Mouse (Mus musculus) liver, embryonic 13.5 days (tissue): ENCODE measurements around the gene Wdr93. TPM values are rescaled to one million over a fixed set of nuclear protein-coding genes. Genes with fewer than 3 reads are reported as not detected.
A peak's percentile ranks its signal among the peaks of the same experiment; 100 is the strongest.
"Not testable (repeated sequence)": the region's sequence is repeated elsewhere in the genome, so short reads cannot be mapped to it uniquely, and the experiment has no call there.

ENCODE experiments used
- ATAC-seq: fragments of 200-750 bp; cut with Nextera tagmentation; 2 replicates; pipeline ENCODE4 v1.8.0; 2017; ENCODE audit warnings: low read depth, mild to moderate bottlenecking, moderate number of reproducible peaks, moderate library complexity
- DNase-seq: peaks from one replicate; pipeline ENCODE4 v3.0.0; 2022
- H3K27ac ChIP-seq: fragments of 300-500 bp; sonication (generic); 2 replicates; pipeline ENCODE4 v1.5.1; 2015; ENCODE audit warnings: moderate library complexity, mild to moderate bottlenecking, inconsistent platforms
- H3K27me3 ChIP-seq: fragments of 300-500 bp; sonication (generic); 2 replicates; pipeline ENCODE4 v1.6.1; 2015; ENCODE audit warnings: mild to moderate bottlenecking, inconsistent platforms
- H3K36me3 ChIP-seq: fragments of 300-500 bp; sonication (generic); 2 replicates; pipeline ENCODE4 v1.6.1; 2015; ENCODE audit warnings: mild to moderate bottlenecking, inconsistent platforms
- H3K4me1 ChIP-seq: fragments of 300-500 bp; sonication (generic); replicated peaks from 2 replicates; pipeline ENCODE4 v1.6.1; 2015; ENCODE audit warnings: inconsistent platforms
- H3K4me2 ChIP-seq: fragments of 300-500 bp; sonication (generic); 2 replicates; pipeline ENCODE4 v1.6.1; 2015; ENCODE audit warnings: inconsistent platforms, mild to moderate bottlenecking, moderate library complexity
- H3K4me3 ChIP-seq: fragments of 300-500 bp; sonication (generic); replicated peaks from 2 replicates; pipeline ENCODE4 v1.5.1; 2015; ENCODE audit warnings: mild to moderate bottlenecking, inconsistent platforms
- H3K9ac ChIP-seq: fragments of 300-500 bp; sonication (generic); 2 replicates; pipeline ENCODE4 v1.6.1; 2015; ENCODE audit warnings: mild to moderate bottlenecking, inconsistent platforms
- H3K9me3 ChIP-seq: fragments of 300-500 bp; sonication (generic); replicated peaks from 2 replicates; pipeline ENCODE4 v1.6.1; 2016; ENCODE audit warnings: inconsistent platforms
- WGBS: fragments of 180-500 bp; shearing (Covaris S2); methylation state at CpG from one replicate; pipeline ENCODE4 v1.1.7; 2015; ENCODE audit not compliant: insufficient replicate concordance; 5-methylcytosine and 5-hydroxymethylcytosine counted together
- polyA plus RNA-seq: library from polyadenylated mRNA; unstranded; fragments of >200 nt; fragmentation: Nextera tagmentation; extraction: Ambion mirVana; gene quantifications from 2 replicates; pipeline ENCODE4 v1.2.1, GENCODE M21; 2015

Wdr93 gene
- polyA plus RNA-seq, 1 experiment from 2014 or later: 0.08 TPM

DNA sequence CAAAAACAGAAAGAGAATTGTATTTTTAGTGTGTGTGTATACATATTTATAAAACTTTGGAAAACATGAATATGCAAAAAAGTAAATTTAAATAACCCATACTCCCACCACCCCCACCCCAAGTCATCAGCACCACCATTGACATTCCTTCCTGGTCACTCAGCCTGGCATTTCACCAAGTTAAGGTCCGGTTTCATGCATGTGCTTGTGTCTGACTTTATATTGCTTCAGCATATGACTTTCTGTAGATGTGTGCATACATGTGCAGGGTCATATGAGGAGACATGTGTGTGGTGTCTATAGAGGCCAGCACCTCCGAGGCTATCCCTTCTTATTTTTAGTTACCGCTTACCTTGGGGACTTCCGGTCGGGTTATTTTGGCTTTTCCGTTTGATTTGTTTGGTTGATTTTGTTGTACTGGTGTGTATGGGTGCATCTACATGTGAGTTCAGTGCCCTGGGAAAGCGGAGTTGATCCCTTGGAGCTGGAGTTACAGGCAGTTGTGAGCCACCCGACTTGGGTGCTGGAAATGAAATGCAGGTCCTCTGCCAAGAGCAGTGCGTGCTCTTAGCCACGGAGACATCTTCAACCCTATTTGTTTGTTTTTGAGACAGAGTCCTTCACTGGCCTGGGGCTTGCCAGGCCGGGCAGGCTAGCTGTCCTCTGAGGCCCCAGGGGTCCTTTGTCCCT, 39.0 kb downstream of the Wdr93 start:
- WGBS: 72% methylated on average over 11 of the region's 11 CpGs
- no peaks in the 10 kb centered on the region for H3K36me3 ChIP-seq
- ATAC-seq: no peak
- H3K9me3 ChIP-seq: no peaks in the 10 kb centered on the region
- no peak overlapping the region for H3K4me2 ChIP-seq
- H3K27ac ChIP-seq: no peak overlapping the region
- no peak for DNase-seq
- H3K4me1 ChIP-seq: 0 out of 2 replicates have a peak, but pooled peaks cover 13% of the 10 kb centered on the region
- peaks cover 2% of the 10 kb centered on the region; the same call in 1 of the 2 replicates for H3K27me3 ChIP-seq
- H3K4me3 ChIP-seq: no peak overlapping the region
- no peak overlapping the region for H3K9ac ChIP-seq

DNA sequence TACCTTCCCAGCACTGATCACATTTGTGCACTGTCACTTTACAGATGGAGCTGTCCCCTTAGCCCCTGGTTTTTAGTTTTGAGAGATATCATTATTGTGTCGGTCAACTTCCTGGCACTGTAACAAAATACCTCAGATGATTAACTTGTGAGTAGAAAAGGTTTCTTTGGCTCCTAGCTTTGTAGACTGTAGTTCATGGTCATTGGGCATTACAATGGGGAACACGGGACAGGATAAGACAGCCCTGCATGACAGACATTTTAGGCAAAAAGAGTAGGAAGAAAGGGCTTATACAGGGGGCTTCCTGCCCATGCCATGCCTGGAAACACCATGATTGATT, 39.5 kb downstream of the Wdr93 start:
- Histone ChIP-seq H3K4me1 (0 out of 2 replicates have a peak, but pooled peaks cover 13% of the 10 kb centered on the region), H3K4me2 (no peak overlapping the region), H3K9ac (no peak overlapping the region), H3K4me3 (no peak overlapping the region), H3K27ac (no peak overlapping the region), H3K9me3 (no peaks in the 10 kb centered on the region), H3K36me3 (no peaks in the 10 kb centered on the region), H3K27me3 (peaks cover 5% of the 10 kb centered on the region)
- 66% methylated on average over 2 of the region's 2 CpGs for WGBS
- no peak for ATAC-seq
- DNase-seq: no peak

DNA sequence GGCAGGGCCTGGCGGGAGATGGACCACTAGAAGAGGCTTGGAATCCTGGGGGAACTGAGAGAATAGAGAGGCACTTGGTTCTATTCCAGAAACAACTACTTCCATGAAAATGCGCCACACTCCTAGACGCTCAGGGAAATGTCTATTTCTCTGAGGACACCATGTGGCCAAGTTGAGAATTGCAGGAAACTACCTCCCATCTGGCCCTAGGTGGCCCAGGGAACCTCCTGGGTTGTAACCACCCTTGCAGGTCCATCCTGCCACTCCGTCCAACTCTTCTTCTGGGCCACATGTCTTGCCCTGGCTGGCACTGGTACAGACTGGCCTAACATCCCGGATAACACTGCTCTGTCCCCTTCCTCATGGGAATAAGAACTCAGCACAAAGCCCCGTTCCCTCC, 43.3 kb downstream of the Wdr93 start:
- Histone ChIP-seq H3K4me2 (no peak overlapping the region), H3K27me3 (peaks cover 29% of the 10 kb centered on the region), H3K9me3 (no peaks in the 10 kb centered on the region), H3K4me3 (no peak overlapping the region), H3K36me3 (no peaks in the 10 kb centered on the region), H3K27ac (no peak overlapping the region), H3K4me1 (0 out of 2 replicates have a peak, but pooled peaks cover 10% of the 10 kb centered on the region), H3K9ac (no peak overlapping the region)
- peak; percentile 23 for DNase-seq
- WGBS: 22% methylated on average over 6 of the region's 6 CpGs
- 0 out of 2 replicates have a peak, but pooled peaks have one; percentile 12 for ATAC-seq

DNA sequence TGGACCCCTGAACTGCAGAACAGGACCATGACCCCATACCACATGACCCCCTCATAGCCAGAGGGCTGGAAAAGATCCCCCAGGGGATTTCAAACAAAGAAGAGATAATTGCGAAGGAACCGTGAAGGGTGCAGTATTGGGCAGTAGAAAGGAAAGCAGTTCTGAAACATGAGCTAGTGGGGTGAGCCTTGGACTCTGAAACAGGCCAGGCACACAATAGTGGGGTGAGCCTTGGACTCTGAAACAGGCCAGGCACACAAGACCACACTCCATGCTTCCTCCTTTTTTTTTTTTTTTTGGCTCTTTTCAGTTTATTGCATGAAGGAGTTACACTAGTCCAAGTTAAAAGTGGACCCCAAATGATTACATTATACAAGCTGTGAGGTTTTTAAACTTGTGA, 46.8 kb downstream of the Wdr93 start:
- H3K36me3 ChIP-seq, H3K4me3 ChIP-seq, H3K4me2 ChIP-seq, H3K9ac ChIP-seq, DNase-seq, H3K9me3 ChIP-seq, H3K27ac ChIP-seq: not testable (repeated sequence)
- H3K4me1 ChIP-seq: peaks cover 12% of the 10 kb centered on the region
- peak; percentile 43; the same call in 1 of the 2 replicates for ATAC-seq
- 34% methylated on average over 2 of the region's 2 CpGs for WGBS
- H3K27me3 ChIP-seq: peaks cover 64% of the 10 kb centered on the region

DNA sequence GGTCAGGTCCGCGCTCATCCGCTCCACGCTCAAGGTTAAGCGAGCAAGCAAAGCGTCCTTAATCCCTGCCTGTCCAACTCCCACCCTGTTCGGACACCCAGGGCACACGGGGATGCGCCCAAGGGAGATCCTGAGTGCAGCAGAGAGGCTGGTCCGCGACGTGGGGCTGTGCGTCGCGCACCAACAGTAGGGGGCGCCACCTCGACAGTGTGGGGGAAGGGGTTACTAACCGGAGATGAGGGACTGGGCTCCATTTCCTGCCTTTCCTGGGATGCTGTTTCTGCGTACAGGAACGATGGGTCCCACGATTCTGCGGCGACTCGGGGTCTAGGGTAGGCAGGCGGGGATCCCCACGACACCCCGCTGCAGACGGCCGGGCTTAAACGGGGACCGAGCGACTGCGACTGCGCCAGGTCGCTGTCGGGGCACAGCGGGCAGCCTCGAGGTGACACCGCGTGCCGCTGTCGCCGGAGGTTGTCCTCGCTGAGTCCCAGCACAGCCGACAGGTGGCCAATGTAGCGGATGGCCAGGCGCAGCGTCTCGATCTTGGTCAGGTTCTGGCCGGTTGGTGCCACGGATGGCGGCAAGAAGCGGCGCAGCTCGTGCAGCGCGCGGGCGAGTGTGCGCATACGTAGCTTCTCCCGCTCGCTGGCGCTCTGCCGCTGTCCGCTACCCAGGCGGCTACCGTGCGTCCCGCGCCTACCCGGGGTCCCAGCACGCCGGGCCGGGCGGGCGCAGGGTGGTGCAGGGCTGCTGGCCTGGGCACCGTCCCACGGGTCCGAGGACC, 49.9 kb downstream of the Wdr93 start:
- H3K4me2 ChIP-seq: peak overlapping the region; percentile 61
- H3K4me3 ChIP-seq: peak overlapping the region; percentile 38
- H3K27me3 ChIP-seq: peaks cover 79% of the 10 kb centered on the region
- H3K36me3 ChIP-seq: no peaks in the 10 kb centered on the region
- H3K9me3 ChIP-seq: no peaks in the 10 kb centered on the region
- no peak overlapping the region for H3K27ac ChIP-seq
- peaks cover 12% of the 10 kb centered on the region for H3K4me1 ChIP-seq
- DNase-seq: no peak
- 4% methylated on average over 80 of the region's 80 CpGs for WGBS
- no peak overlapping the region for H3K9ac ChIP-seq
- ATAC-seq: no peak

DNA sequence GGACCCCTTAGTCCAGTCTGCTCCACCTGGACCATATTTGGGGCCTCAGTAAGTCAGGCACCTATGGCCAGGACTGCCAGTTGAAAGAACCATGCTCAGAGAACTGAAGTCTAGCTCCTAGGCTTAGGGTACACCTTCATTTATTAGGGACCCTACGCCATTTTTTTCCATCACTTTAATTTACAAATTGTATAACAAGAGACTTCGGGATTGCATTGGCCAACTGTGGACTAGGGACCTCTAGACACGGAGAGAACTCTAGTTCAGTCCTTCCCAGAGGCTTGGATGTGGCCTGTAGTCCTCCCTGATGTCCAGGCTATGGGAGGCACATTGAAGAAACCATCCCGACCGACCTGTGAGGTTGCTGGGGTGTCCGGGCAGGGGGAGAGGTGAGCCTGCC, 50.7 kb downstream of the Wdr93 start, which contains the start of gene Mesp1:
Gene Mesp1 (minus strand): TSS at position 101 of the 400 bp plus-strand sequence.
- Histone ChIP-seq H3K4me1 (peaks cover 12% of the 10 kb centered on the region), H3K27me3 (peaks cover 77% of the 10 kb centered on the region), H3K4me3 (peak within 1 kb of the TSS; percentile 38), H3K9me3 (no peaks in the 10 kb centered on the region), H3K36me3 (no peaks in the 10 kb centered on the region), H3K9ac (no peak within 1 kb of the TSS), H3K4me2 (peak within 1 kb of the TSS; percentile 61), H3K27ac (no peak within 1 kb of the TSS)
- ATAC-seq: no peak
- DNase-seq: no peak
- 50% methylated on average over 6 of the region's 6 CpGs for WGBS

DNA sequence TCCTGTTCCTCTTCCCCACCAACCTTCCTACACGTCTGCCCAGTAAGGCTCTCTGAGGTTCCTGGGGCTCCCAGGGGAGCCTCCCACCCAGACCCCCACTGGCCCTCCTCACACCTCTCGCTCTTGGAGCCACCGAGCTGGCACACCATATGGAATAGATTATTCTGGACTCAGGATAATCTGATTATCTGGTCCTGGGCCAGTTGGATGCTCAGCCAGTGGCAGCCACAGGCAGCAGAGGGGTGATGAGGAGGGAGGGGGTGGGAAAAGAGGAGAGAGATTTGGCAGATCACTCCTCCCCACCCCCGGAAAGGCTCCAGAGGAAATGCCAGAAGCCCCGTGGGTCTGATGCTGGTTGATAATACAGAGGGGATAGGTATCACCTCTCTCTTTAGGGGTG, 55.6 kb downstream of the Wdr93 start:
- no peak for DNase-seq
- WGBS: 14% methylated on average over 5 of the region's 5 CpGs
- peaks cover 34% of the 10 kb centered on the region for H3K27me3 ChIP-seq

DNA sequence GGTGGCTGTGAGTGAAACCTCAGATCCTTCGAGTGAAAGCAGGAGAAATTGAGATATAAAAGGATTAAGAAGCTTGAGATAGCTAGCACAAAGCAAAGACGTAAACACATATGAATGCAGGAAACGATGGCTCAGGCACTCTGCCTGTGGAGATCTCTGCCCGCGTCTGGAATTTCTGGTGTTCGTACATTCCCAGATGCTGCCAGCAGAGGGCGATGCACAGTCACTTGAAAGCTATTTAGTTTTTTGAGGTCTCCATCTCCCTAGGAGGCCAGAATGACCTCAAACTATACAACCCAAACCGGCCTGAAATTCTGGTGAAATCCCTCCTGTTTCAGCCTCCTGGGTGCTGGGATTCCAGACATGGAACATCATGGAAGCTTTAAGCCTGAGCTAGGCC, 56.1 kb downstream of the Wdr93 start:
- ATAC-seq: no peak
- under 1% methylated on average over 8 of the region's 8 CpGs for WGBS
- DNase-seq: peak; percentile 34
- H3K9ac ChIP-seq: no peak overlapping the region
- no peaks in the 10 kb centered on the region for H3K9me3 ChIP-seq
- H3K4me1 ChIP-seq: no peaks in the 10 kb centered on the region
- peaks cover 30% of the 10 kb centered on the region for H3K27me3 ChIP-seq
- no peaks in the 10 kb centered on the region for H3K36me3 ChIP-seq
- H3K4me2 ChIP-seq: no peak overlapping the region
- H3K4me3 ChIP-seq: no peak overlapping the region
- H3K27ac ChIP-seq: no peak overlapping the region

More for the DNA sequence above, 55.6 kb downstream of the Wdr93 start:
- H3K4me1 ChIP-seq: no peaks in the 10 kb centered on the region
- ATAC-seq: no peak
- H3K27ac ChIP-seq: no peak overlapping the region
- no peak overlapping the region for H3K4me2 ChIP-seq
- no peak overlapping the region for H3K9ac ChIP-seq
- H3K4me3 ChIP-seq: no peak overlapping the region
- H3K9me3 ChIP-seq: no peaks in the 10 kb centered on the region
- no peaks in the 10 kb centered on the region for H3K36me3 ChIP-seq

DNA sequence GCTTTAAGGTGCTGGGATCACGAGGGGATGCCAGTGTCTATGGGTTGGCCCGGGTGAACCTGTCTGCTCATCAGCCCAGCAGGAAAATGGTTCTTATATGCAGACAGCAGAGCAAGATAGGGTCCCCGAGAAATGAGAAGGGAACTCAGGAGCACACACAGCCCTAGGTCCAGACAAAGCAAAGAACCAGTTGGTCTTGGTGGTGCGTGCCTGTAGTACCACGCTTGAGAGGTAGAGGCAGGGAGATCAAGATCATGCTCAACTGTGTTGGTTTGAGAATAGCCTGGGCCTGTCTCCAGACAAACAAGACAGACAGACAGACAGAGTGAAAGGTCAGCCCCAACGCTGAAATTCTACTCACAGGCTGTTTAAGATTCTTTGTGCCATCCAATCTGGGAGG, 56.5 kb downstream of the Wdr93 start:
- DNase-seq (no peak), ATAC-seq (no peak)
- no peaks in the 10 kb centered on the region for H3K4me1 ChIP-seq
- H3K4me2 ChIP-seq: no peak overlapping the region
- no peak overlapping the region for H3K4me3 ChIP-seq
- no peaks in the 10 kb centered on the region for H3K9me3 ChIP-seq
- no peak overlapping the region for H3K27ac ChIP-seq
- 50% methylated on average over 6 of the region's 6 CpGs for WGBS
- H3K36me3 ChIP-seq: no peaks in the 10 kb centered on the region
- H3K27me3 ChIP-seq: peaks cover 25% of the 10 kb centered on the region
- no peak overlapping the region for H3K9ac ChIP-seq

DNA sequence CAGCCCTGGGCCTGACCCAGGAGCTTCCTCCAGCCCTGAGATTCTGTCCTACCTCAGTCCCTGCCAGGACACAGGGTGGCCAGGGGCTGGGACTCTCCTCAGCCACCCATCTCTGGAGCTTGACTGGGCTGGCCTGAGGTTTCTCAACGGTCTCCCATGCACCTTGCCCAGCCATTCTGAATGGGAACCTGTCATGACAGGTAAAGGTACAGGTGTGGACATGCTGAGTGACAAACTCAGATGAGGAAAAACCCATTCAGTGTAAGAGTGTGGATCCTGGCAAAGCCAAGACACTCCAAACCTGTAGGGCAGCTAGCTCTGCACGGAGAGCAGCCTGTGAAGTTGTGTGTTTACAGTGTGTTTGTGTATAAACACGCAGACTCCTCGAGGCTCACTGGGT, 57.4 kb downstream of the Wdr93 start:
- Histone ChIP-seq H3K4me3 (no peak overlapping the region), H3K27me3 (peaks cover 17% of the 10 kb centered on the region), H3K4me1 (no peaks in the 10 kb centered on the region), H3K27ac (no peak overlapping the region), H3K4me2 (no peak overlapping the region), H3K9me3 (no peaks in the 10 kb centered on the region), H3K36me3 (no peaks in the 10 kb centered on the region), H3K9ac (no peak overlapping the region)
- DNase-seq: no peak
- 60% methylated on average over 4 of the region's 4 CpGs for WGBS
- no peak for ATAC-seq

DNA sequence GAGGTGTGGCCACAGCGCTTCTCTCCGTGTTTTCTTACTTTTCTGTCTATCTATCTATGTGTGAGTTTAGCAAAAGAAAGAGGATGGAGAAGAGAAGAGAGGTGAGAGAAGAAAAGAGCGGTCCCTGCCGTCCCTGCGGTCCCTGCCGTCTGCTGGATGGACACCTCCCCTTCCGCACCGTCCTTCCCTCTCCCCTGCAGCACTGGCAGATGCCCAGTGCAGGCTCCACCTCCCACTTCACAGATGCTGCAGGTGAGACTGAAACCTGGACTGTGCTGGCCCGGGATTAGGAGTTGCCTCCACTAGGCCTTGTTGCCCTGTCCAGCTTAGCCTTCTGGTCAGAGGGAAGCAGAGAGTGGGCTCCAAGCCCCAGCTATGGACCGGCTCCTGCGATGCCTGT, 58.4 kb downstream of the Wdr93 start:
- H3K4me3 ChIP-seq: no peak overlapping the region
- no peak overlapping the region for H3K27ac ChIP-seq
- ATAC-seq (no peak), DNase-seq (no peak)
- H3K4me1 ChIP-seq: no peaks in the 10 kb centered on the region
- no peak overlapping the region for H3K9ac ChIP-seq
- H3K4me2 ChIP-seq: no peak overlapping the region
- no peaks in the 10 kb centered on the region for H3K9me3 ChIP-seq
- peaks cover 6% of the 10 kb centered on the region; the same call in 1 of the 2 replicates for H3K27me3 ChIP-seq
- H3K36me3 ChIP-seq: no peaks in the 10 kb centered on the region
- 70% methylated on average over 11 of the region's 11 CpGs for WGBS
